Mouse (Mus musculus) left cerebral cortex, postnatal 4 days (tissue): Measurements from ENCODE around the gene Sh3gl3. TPM values are rescaled to one million over a fixed set of nuclear protein-coding genes. Genes with fewer than 3 reads are reported as not detected.
A peak's percentile ranks its signal among the peaks of the same experiment; 100 is the strongest.
"Not testable (repeated sequence)": the region's sequence is repeated elsewhere in the genome, so short reads cannot be mapped to it uniquely, and the experiment has no call there.

Experiments
- DNase-seq: peaks from one replicate; pipeline ENCODE4 v3.0.0-alpha.2; 2022
- intact Hi-C: fragments of 180-260 bp; cut with DNase I; formaldehyde crosslinking; loops from one replicate; pipeline ENCODE4 v1.15.1; 2025
- total RNA-seq, 2 experiments: library from RNA; stranded (reverse); gene quantifications; 2 replicates each; pipeline ENCODE4 v1.2.3; 2021

Sh3gl3 gene
- total RNA-seq, 2 experiments from 2014 or later, result 64.2 to 67.2 TPM

DNA sequence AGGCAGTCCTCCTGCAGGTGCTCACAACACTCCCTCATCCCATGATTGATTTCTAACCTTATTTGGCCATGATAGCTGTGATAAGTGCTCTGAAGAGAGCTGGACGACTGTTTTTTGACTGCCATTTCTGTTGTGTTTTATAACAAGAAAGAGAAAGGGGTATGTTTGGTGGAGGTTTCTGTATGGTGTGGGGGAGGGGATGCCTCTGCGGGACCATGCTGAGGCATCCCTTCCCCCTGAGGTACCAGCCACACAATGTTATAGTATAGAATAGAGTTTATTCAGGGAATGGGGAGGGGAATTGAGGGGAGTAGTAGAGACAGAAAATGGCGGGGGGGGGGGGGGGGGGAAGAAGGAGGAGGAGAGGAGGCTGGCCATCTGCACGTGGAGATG lies 61.3 kb downstream of the Sh3gl3 start:
- no peak for DNase-seq
- intact Hi-C loops, result no loop called here

DNA sequence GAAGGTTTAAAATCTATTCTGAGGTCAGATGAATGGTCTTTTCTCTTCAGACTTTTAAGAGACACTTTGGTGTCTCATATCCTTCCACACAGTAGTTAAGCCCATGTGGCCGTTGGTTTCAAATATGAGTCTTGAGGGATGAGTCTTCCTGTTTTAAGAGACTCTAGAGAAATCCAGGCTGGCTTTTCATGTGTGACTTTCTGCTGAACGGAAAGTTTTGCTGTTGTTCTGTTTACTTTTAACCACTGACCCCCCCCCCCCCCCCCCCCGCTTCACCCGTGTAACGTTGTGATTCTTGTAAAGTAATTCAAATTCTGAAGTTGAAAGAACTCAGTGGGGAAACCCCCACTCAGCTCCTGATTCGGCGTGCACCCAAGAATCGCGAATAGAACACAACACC lies 61.8 kb downstream of the Sh3gl3 start:
- intact Hi-C loops, result no loop called here
- no peak for DNase-seq

DNA sequence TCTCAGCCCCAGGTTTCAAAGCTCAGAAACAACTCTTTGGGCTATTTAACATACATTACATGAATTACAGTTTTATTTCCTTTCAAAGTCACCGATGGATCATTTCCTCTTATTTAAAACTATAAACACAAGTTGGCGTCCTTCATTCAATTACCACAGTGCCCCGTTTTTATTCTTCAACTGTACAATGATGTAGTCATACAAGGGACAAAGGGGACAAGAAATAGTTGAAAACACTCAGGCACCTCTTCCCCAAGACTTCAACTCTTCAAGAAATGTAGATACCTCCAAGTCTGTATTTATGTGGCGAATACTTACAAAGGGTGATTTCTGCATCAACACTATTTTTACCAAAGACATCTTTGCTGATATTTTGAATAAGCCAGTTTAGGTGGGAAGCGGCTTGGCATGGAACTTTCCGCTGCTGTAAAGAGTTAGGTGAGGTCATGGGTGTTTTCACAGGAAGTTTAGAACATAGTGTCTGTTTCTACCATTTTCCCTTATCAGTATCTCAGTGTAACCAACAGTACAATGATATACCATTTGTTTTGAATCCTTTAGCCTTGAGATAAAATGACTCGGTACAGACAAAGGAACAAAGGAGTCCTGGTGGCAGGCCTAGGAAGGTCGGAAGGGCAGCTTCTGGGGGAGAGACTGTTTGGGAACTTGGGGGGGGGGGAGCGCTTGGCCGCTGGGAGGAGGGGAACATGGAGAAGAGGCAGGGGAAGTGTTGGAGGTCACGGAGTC lies 62.7 kb downstream of the Sh3gl3 start:
- intact Hi-C loops, result no loop called here
- no peak for DNase-seq

DNA sequence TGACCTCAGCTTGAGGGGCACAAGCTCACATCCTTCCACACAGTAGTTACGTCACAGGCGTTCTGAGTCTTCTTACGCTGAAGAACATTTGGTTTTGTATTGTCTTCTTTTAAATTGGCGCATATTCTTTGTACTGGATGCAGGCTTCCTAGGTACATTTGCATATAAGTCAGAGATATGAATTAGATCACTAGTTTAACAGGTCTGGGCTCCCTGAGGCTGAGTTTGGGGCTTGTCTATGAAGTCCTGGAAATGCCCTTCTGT lies 63.2 kb downstream of the Sh3gl3 start:
- intact Hi-C loops, result no loop called here

DNA sequence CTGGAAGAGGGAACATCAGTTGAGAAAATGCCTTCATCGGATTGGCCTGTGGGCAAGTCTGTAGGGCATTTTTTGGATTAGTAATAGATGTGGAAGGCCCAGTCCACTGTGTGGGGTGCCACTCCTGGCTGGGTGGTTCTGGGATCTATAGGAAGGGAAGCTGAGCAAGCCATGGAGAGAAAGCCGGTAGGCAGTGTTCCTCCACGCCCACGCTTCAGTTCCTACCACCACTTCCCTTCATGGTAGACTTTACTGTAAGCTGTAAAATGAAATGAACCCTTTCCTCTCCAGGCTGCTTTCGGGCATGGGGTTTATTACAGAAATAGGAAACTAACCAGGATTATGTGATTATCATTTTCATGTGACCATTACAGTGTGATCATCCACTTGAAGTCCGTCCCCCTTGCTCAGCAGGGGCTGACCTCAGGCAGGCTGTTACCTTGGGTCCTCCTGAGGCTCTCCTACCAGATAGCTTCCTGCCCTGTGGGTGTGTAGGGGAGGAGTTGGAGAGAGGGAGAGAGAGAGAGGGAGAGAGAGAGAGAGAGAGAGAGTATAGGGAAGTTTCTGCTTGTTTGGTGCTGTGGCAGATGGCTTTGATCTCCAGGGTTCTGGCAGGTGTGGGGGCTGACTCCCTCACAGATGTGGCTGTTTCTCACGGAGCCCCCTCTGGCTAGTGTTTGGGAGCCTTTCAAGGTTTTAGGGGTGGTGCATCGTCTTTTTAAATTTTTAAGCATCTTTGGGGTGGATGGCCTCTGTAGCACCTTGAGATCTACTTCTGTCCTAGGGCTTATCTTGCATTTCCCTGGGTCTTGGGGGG lies 67.0 kb downstream of the Sh3gl3 start:
- DNase-seq, result no peak
- intact Hi-C loops, result no loop called here

More for the DNA sequence above, 63.2 kb downstream of the Sh3gl3 start:
- DNase-seq, result no peak

DNA sequence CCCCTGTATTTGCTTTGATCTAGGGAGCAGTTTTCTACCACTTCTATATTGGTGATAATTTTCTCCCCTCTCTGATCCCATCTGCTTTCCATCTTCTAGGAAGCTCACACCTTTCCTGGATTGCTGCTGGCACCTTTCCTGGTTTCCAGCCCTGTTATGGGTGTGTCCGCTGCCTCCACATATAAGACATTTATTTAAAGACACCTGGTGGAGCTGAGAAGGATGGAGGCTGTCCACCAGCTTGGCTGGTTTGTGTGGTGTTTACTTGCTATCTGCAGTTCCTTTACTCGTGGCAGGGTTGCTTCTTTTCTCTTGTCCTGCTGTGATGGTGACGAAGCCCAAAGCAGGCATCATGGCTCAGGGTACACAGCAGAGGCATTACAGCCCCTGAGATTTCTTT lies 71.1 kb downstream of the Sh3gl3 start:
- DNase-seq, result no peak
- intact Hi-C loops, result no loop called here

DNA sequence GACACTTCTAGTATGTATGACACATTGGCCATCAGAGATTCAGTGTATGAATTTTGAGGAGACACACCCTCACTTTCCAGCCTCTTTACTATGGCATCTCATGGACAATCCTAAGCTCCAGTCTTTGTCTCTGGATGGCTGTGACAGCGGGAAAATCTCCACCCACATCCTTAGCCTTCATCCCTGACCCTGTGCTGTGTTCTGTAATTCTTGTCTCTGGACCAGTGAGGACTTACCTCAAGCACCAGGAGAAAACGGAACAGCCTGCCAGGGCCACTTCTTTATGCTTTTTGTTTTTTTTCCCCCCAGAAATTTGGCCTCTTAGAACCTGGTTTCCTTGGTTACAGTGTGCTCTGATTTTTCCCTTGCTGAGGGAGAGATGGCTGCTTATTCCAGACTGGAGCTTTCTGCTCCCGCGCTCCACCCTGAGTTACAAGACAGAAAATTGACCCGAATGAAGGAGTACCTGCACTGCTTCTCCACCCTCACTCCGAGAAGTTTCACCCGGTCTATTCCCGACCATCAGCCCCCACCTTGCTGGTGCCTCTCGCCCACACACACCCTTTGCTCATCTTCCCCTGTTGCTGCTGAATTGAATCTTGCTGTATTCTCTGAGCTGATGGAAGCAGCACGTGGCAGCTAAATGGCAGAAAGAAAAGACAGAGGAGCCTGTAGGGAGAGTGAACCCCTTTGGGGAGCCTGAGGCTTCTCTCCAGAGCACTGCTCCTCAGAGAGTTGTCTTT lies 75.5 kb downstream of the Sh3gl3 start:
- intact Hi-C loops, result no loop called here

DNA sequence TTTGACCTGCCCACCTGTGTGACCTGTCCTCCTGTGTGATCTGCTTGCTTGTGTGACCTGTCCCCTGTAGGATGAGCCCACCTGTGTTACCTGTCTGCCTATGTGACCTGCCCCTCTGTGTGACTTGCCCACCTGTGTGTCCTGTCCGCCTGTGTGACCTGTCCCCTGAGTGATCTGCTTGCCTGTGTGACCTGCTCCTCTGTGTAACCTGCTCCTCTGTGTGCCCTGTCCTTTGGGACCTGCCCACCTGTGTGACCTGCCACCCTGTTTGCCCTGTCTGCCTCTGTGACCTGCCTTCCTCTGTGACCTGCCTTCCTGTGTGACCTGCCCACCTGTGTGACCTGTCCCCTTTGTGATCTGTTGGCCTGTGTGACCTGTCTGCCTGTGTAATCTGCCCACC lies 79.7 kb downstream of the Sh3gl3 start:
- intact Hi-C loops, result no loop called here
- no peak for DNase-seq

More for the DNA sequence above, 75.5 kb downstream of the Sh3gl3 start:
- DNase-seq, result no peak

DNA sequence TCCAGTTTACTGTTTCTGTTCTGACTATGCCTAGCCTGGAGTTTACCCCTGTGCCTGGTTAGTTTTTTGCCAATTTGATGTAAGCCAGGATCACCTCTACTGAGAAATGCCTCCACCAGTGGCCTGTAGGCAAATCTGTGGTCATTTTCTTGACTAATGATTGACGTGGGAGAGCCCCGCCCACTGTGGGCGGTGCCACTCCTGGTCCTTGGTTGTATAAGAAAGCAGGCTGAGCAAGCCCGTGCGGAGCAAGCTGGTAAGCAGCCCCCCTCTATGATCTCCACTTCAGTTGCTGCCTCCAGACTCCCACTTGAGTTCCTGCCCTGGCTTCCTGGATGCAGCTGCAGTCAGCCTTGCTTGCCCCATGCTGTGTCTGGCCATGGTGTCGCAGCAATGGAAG lies 83.3 kb downstream of the Sh3gl3 start:
- intact Hi-C loops, result no loop called here

DNA sequence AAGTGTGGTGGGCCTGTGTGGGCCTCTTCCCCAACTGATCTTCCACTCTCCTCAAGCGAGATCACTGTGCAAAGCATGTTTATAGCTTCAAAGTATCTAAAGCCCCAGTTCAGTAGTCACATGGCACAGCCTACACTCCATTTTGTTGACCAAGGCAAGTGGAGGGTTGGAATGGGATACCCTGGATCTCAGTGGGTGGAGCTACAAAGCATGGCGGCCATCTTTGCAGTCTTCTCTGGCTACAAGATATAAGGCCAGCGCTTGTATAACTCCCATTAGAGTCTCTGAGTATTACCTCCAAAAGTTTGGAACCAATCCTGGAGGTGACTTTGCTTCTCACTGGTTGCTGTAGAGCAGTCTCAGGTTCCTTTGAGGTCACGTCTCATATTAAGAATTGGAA lies 83.9 kb downstream of the Sh3gl3 start:
- no peak for DNase-seq
- intact Hi-C loops, result no loop called here

More for the DNA sequence above, 83.3 kb downstream of the Sh3gl3 start:
- DNase-seq, result no peak

DNA sequence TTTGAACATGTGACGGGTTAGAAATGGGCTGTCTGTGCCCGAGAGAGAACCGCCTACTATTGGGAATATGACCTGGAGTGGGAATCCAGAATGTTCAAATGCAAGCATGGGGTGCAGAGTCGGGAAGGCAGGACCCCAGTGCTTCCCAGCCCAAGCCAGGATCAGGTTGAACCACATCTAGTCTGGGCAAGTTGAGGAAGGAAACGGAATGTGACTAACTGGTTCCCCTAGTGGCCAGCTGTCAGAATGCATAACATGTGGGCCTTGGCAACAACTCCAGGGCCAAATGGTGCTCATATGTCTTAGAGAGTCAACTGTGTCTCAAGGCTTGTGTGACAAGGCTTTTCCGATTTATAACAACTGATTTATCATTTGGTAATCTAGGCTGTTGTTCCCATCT lies 86.6 kb downstream of the Sh3gl3 start:
- intact Hi-C loops, result no loop called here
- DNase-seq, result peak; percentile 59

DNA sequence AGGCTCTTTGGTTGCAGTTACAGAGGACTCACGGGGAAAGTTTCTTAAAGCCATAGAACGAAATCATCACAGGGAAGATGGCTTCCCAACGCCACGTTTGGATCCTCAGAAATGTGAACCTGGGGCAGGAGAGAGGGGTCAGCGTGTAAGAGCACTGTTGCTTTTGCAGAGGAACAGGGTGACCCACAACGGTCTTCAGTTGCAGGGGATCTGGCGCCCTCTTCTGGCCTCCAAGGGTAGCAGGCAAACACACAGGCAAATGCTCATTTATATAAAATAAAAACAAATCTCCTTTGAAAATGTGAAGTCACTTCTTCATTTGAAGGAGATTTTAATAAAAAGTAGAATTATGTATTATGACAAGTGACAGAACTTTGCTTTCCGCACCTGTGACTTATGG lies 89.5 kb downstream of the Sh3gl3 start:
- intact Hi-C loops, result loop anchor here (2.0 kb wide), 1 partner anchor 142 kb away; no protein-coding TSS in a partner anchor
- peak; percentile 75 for DNase-seq

DNA sequence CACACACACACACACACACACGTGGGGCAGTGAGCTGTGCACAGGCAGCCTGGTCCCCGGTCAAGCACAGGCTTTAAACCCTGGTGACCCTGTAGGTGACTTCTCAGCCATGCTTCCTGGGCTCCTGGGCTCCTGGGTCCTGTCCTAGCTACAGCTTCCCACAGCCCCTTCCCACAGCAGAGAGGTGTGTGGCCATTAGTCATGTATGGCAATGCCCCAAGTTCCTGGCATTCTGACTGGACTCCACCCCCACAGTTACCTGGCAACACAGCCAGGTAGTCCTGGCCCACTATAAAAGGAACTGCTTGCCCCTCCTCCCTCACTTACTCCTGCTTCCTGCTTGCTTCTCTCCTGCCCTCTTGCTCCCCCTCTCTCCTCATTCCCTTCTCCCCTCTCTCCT lies 90.5 kb downstream of the Sh3gl3 start:
- intact Hi-C loops, result no loop called here
- DNase-seq, result no peak

DNA sequence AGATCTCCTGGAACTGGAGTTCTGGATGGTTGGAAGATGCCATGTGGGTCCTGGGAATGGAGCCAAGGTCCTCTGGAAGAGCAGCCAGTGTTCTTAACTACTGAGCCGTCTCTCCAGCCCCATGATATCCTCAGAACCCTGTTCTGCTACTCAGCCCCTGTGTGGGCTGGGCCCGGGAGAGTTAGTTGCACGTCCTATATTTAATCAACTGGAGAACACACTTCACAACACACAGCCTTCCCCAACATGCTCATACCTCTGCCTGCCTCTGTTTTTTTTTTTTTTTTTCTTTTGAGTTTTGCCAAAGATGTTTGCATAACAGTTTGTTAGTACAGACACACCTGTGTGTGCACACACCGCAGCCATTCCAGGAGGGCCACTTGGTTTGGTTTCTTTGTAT lies 91.7 kb downstream of the Sh3gl3 start:
- intact Hi-C loops, result no loop called here
- no peak for DNase-seq

DNA sequence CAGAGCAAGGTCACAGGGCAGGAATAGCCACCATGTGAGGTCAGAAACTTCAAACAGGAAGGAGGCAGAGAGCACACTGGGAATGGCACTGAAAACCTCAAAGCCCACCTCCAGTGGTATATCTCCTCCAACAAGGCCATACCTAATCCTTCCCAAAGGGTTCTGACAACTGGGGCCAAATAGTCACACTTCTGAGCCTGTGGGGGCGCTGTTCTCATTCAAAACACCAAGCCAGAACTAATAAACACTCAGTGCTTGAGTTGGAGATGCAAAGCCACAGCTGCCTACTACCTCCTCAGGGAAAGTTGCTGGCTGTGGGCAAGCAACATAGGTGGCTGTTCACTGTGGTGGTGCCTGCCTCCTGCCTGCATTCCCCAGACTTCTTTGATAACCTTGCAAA lies 96.3 kb downstream of the Sh3gl3 start:
- DNase-seq, result no peak
- intact Hi-C loops, result loop anchor here (2.0 to 5.0 kb wide), 2 partner anchors 149 to 313 kb away; no protein-coding TSS in a partner anchor

DNA sequence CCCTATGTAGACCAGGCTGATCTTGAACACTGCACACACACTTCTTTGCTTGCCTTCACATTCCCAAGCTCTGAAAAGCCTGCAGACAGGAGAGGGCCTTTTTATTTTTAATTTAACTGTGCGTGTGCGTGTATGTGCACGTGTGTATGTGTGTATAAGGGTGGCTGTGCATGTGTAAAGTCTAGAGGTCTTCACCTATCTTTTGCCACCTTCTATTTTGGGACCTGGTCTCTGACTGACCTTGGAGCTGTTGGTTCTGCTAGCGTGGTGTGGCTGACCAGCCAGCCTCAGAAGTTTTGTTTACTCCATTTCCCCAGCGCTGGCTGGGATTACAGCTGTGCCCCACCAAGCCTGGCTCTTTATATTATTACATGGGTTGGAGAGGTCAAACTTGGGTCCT lies 98.1 kb downstream of the Sh3gl3 start:
- DNase-seq, result no peak

DNA sequence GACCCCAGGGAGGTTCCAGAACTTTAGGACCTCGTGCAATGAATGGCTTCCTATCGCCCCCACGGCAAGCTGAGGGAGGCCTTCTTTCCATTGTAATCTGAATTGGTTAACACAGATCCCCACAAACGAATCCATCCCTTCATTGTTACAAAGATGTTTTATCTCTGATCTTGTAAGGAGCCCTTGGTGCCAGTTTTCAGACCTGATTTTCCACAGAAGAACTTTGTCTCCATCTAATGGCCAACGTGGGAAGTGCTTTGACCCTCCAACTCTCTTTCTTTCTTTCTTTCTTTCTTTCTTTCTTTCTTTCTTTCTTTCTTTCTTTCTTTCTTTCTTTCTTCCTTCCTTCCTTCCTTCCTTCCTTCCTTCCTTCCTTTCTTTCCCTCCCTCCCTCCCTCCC lies 99.2 kb downstream of the Sh3gl3 start:
- not testable (repeated sequence) for DNase-seq
- intact Hi-C loops, result loop anchor here (5.0 kb wide), 1 partner anchor 316 kb away; no protein-coding TSS in a partner anchor

More for the DNA sequence above, 98.1 kb downstream of the Sh3gl3 start:
- intact Hi-C loops, result loop anchor here (2.0 to 5.0 kb wide), 2 partner anchors 151 to 314 kb away; no protein-coding TSS in a partner anchor

DNA sequence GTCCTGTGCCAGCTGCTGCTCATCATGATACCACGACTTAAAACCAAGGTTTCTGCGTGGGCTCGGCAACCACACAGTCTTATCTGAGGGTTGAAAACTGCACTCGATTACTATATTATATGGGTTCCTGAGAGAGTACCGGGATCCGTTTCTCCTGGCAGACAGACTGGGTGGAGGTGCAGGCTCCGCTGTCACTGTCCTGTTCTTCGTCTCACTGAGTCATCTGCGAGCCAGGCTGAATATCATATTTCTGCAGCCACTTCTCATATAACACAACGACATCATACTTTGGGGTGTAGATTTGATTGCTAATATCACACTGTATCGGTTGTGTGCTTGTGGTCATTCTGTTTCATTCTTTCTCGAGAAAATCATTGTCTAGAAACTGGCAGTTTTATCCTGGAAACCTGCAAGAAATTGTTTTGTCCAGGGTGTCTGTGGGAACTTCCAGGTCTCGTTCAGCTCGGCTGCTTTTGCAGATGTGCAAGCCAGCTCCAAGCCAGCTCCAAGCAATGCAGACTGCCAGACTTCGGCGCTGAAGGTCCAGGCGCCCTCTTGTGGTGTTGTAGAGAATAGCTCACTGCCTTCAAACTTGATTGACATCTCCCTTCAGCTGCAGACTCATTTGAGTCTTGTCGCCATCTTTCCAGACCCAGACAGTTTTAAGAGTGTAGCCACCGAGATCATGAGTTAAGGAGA lies 100.5 kb downstream of the Sh3gl3 start:
- peak; percentile 52 for DNase-seq
- intact Hi-C loops, result loop anchor here (5.0 kb wide), 1 partner anchor 317 kb away; no protein-coding TSS in a partner anchor

DNA sequence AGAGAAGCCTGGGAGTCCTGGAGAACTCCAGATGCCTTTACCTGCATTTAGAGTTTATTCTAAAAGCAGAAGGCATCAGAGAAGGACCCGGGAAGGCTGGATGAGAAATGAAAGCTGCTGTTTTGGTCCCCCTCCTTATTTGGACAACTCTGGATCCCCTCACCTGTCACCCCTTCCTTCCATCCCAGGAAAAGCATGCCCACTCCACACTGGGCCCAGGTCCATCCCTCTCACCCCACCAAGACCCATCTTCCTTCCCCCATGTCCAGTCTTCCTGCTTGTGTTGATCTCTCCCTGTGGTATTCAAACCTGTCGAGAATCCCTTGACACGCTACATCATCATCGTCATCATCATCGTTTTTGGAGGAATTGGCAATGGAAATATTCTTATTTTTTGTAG lies 101.3 kb downstream of the Sh3gl3 start:
- DNase-seq, result no peak
- intact Hi-C loops, result loop anchor here (5.0 kb wide), 1 partner anchor 318 kb away; no protein-coding TSS in a partner anchor

DNA sequence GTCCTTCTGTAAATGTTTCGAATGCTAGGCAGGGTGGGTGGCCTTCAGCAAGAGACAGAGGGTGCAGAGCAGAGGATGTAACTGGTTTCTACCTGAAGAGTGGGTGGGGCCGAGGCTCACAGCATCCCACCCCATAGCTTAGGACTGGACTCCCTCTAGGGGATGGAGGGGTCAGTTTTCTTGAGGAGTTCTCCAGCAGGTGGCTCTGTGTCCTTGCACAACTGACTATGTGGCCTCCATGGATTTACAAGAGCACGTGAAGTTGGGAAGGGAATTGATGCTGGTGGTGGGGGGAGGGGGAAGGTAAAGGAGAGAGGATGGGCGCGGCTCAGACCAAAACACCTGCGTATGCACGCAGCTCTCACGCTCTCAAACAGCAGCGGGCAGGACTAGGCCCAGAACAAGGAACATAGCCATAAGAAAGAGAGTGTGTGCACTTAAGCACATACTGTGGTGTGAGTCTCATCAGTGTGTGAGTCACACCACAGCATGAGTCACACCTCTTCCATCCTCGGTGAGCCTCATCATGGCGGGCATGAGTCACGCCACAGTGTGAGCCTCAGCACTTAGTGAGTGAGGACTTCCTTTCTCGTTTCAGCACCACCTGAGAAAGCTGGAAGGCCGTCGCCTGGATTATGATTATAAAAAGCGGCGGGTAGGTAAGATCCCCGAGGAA lies 102.0 kb downstream of the Sh3gl3 start:
- no peak for DNase-seq
- intact Hi-C loops, result no loop called here
